Mouse (Mus musculus) frontal cortex, postnatal 10 days (tissue): Measurements from ENCODE around the gene Drd1.

Experiments used
- DNase-seq, 2 experiments: peaks; one replicate each; pipeline ENCODE4 v3.0.0; 2022; ENCODE audit warnings: low spot score in 2 of 2, mixed read lengths in 1 of 2

The Drd1 gene

GRCm38 (mm10) chr13:54073066-54073465 is 17.6 kb upstream of the Drd1 start:
- DNase-seq: no peak

- DNase-seq: no peak
Measured at GRCm38 (mm10) chr13:54072526-54073057, 17.1 kb upstream of the Drd1 start.

GRCm38 (mm10) chr13:54071606-54072331 is 16.3 kb upstream of the Drd1 start, which contains the start of gene Sfxn1:
Sfxn1 (plus strand) TSS chr13:54071869.
- peak; percentile 68 to 73 for DNase-seq

- no peak for DNase-seq
Measured at GRCm38 (mm10) chr13:54071011-54071410, 15.5 kb upstream of the Drd1 start.

- no peak for DNase-seq
Measured at GRCm38 (mm10) chr13:54067617-54068166, 12.2 kb upstream of the Drd1 start.

GRCm38 (mm10) chr13:54066081-54066746 is 10.7 kb upstream of the Drd1 start:
- no peak for DNase-seq

GRCm38 (mm10) chr13:54063292-54063691 is 7.8 kb upstream of the Drd1 start:
- no peak for DNase-seq

GRCm38 (mm10) chr13:54062068-54062467 is 6.6 kb upstream of the Drd1 start:
- no peak for DNase-seq

- peak in 1 of 2 experiments; percentile 30 for DNase-seq
Measured at GRCm38 (mm10) chr13:54054962-54055361, 543 bp downstream of the Drd1 start.

- no peak for DNase-seq
Measured at GRCm38 (mm10) chr13:54051641-54052040, 3.9 kb downstream of the Drd1 start.

GRCm38 (mm10) chr13:54048679-54049352 is 6.7 kb downstream of the Drd1 start:
- no peak for DNase-seq

GRCm38 (mm10) chr13:54040256-54040655 is 15.2 kb downstream of the Drd1 start:
- no peak for DNase-seq

GRCm38 (mm10) chr13:54037936-54038335 is 17.6 kb downstream of the Drd1 start:
- no peak for DNase-seq

- no peak for DNase-seq
Measured at GRCm38 (mm10) chr13:54035541-54035940, 20.0 kb downstream of the Drd1 start.

- no peak for DNase-seq
Measured at GRCm38 (mm10) chr13:54033653-54034052, 21.9 kb downstream of the Drd1 start.

GRCm38 (mm10) chr13:54027079-54027478 is 28.4 kb downstream of the Drd1 start:
- no peak for DNase-seq

- no peak for DNase-seq
Measured at GRCm38 (mm10) chr13:54023311-54023710, 32.2 kb downstream of the Drd1 start.

- no peak for DNase-seq
Measured at GRCm38 (mm10) chr13:54008716-54009115, 46.8 kb downstream of the Drd1 start.
